Mouse (Mus musculus): ENCODE results near the gene Gp9. TPM values are rescaled to one million over a fixed set of nuclear protein-coding genes. Genes with fewer than 3 reads are reported as not detected.

Gp9 gene
- polyA plus RNA-seq, 1 experiment from 2014 or later, result 0.46 TPM

Other genes with a start within 250 kb of the Gp9 start
- 1.5 and 1.8 TPM in 2 replicates for gene Arhgap25, start 244.8 kb upstream of the Gp9 start, polyA plus RNA-seq (2015; fragmentation: Nextera tagmentation; extraction: Ambion mirVana)
- gene Prokr1, start 187.3 kb upstream of the Gp9 start, polyA plus RNA-seq (2015; fragmentation: Nextera tagmentation; extraction: Ambion mirVana), result 3.2 and 3.9 TPM in 2 replicates
- gene Aplf, start 105.9 kb upstream of the Gp9 start, polyA plus RNA-seq (2015; fragmentation: Nextera tagmentation; extraction: Ambion mirVana), result 12.9 and 13.9 TPM in 2 replicates
- 2.0 TPM in 2 replicates for gene Efcc1, start 47.2 kb upstream of the Gp9 start, polyA plus RNA-seq (2015; fragmentation: Nextera tagmentation; extraction: Ambion mirVana)
- 6.9 and 8.0 TPM in 2 replicates for gene Rab43, start 34.1 kb downstream of the Gp9 start, polyA plus RNA-seq (2015; fragmentation: Nextera tagmentation; extraction: Ambion mirVana)
- gene Gm45140, start 57.7 kb downstream of the Gp9 start, polyA plus RNA-seq (2015; fragmentation: Nextera tagmentation; extraction: Ambion mirVana), result 3.6 and 3.7 TPM in 2 replicates
- 37.8 and 38.7 TPM in 2 replicates for gene Isy1, start 60.7 kb downstream of the Gp9 start, polyA plus RNA-seq (2015; fragmentation: Nextera tagmentation; extraction: Ambion mirVana)
- gene Cnbp, start 73.0 kb downstream of the Gp9 start, polyA plus RNA-seq (2015; fragmentation: Nextera tagmentation; extraction: Ambion mirVana), result 741 and 747 TPM in 2 replicates
- gene Copg1, start 109.7 kb downstream of the Gp9 start, polyA plus RNA-seq (2015; fragmentation: Nextera tagmentation; extraction: Ambion mirVana), result 159 and 164 TPM in 2 replicates
- gene Hmces, start 135.9 kb downstream of the Gp9 start, polyA plus RNA-seq (2015; fragmentation: Nextera tagmentation; extraction: Ambion mirVana), result 58.5 and 60.2 TPM in 2 replicates
- 50.3 and 70.8 TPM in 2 replicates for gene H1fx, start 203.6 kb downstream of the Gp9 start, polyA plus RNA-seq (2015; fragmentation: Nextera tagmentation; extraction: Ambion mirVana)